Mouse (Mus musculus) adipose tissue, adult 10 weeks (tissue): Measurements from ENCODE around the gene Lrrc3. TPM values are rescaled to one million over a fixed set of nuclear protein-coding genes. Genes with fewer than 3 reads are reported as not detected.

Experiments used
- polyA plus RNA-seq: library from polyadenylated mRNA; stranded (reverse); fragments of 350-450 nt; fragmentation: Illumina TruSeq; extraction: RNeasy Lipid Tissue Mini Kit (QIAGEN cat#74804); gene quantifications from one replicate; pipeline ENCODE4 v1.2.3, GENCODE M21; 2014; ENCODE audit warnings: low read depth, low replicate concordance

Gene Lrrc3
- polyA plus RNA-seq, result 3.8 TPM

GRCm38 (mm10) chr10:77902211-77902893, at the start of gene Lrrc3:
TSS of gene Lrrc3 (minus strand) at chr10:77902536.

GRCm38 (mm10) chr10:77861675-77862074, 40.7 kb downstream of the Lrrc3 start, which contains the start of gene Gm3285:
TSS of gene Gm3285 (plus strand) at chr10:77861975.

GRCm38 (mm10) chr10:77852559-77852958, 49.8 kb downstream of the Lrrc3 start, which contains the start of gene Gm10318:
TSS of gene Gm10318 (plus strand) at chr10:77852859.

Other genes with a start within 250 kb of the Lrrc3 start
- 0.27 TPM for gene Tspear, start 216.0 kb downstream of the Lrrc3 start, polyA plus RNA-seq
- gene Gm19402, start 211.8 kb downstream of the Lrrc3 start, polyA plus RNA-seq, result not detected
- gene Gm9508, start 205.3 kb downstream of the Lrrc3 start, polyA plus RNA-seq, result not detected
- not detected for gene Gm10272, start 195.9 kb downstream of the Lrrc3 start, polyA plus RNA-seq
- not detected for gene Gm10024, start 191.1 kb downstream of the Lrrc3 start, polyA plus RNA-seq
- not detected for gene Gm10142, start 186.7 kb downstream of the Lrrc3 start, polyA plus RNA-seq
- gene Krtap12-1, start 181.9 kb downstream of the Lrrc3 start, polyA plus RNA-seq, result not detected
- gene Gm10100, start 176.1 kb downstream of the Lrrc3 start, polyA plus RNA-seq, result not detected
- gene Gm18596, start 159.9 kb downstream of the Lrrc3 start, polyA plus RNA-seq, result not detected
- not detected for gene Gm9736, start 151.2 kb downstream of the Lrrc3 start, polyA plus RNA-seq
- gene Gm3233, start 142.9 kb downstream of the Lrrc3 start, polyA plus RNA-seq, result not detected
- gene Gm3238, start 131.2 kb downstream of the Lrrc3 start, polyA plus RNA-seq, result not detected
- not detected for gene Gm7138, start 125.6 kb downstream of the Lrrc3 start, polyA plus RNA-seq
- gene Gm3250, start 120.0 kb downstream of the Lrrc3 start, polyA plus RNA-seq, result not detected
- gene Gm7137, start 114.3 kb downstream of the Lrrc3 start, polyA plus RNA-seq, result not detected
- not detected for gene Gm9639, start 107.5 kb downstream of the Lrrc3 start, polyA plus RNA-seq
- gene Gm19668, start 103.4 kb downstream of the Lrrc3 start, polyA plus RNA-seq, result not detected
- gene Gm9507, start 90.7 kb downstream of the Lrrc3 start, polyA plus RNA-seq, result not detected
- not detected for gene Gm2696, start 87.9 kb downstream of the Lrrc3 start, polyA plus RNA-seq
- not detected for gene Krtap10-4, start 75.4 kb downstream of the Lrrc3 start, polyA plus RNA-seq
- gene Krtap10-10, start 66.6 kb downstream of the Lrrc3 start, polyA plus RNA-seq, result not detected
- gene Gm36176, start 55.7 kb downstream of the Lrrc3 start, polyA plus RNA-seq, result not detected
- not detected for gene Gm10318, start 49.7 kb downstream of the Lrrc3 start, polyA plus RNA-seq
- gene Gm3285, start 40.6 kb downstream of the Lrrc3 start, polyA plus RNA-seq, result not detected
- 1.5 TPM for gene Trpm2, start 68.0 kb upstream of the Lrrc3 start, polyA plus RNA-seq
- 20.0 TPM for gene 1810043G02Rik, start 76.0 kb upstream of the Lrrc3 start, polyA plus RNA-seq
- 61.7 TPM for gene Pfkl, start 107.5 kb upstream of the Lrrc3 start, polyA plus RNA-seq
- 0.87 TPM for gene Dnmt3l, start 139.4 kb upstream of the Lrrc3 start, polyA plus RNA-seq
- gene Aire, start 141.1 kb upstream of the Lrrc3 start, polyA plus RNA-seq, result 0.69 TPM
- 24.8 TPM for gene Icosl, start 166.8 kb upstream of the Lrrc3 start, polyA plus RNA-seq